Mouse (Mus musculus) brain, embryonic 14.5 days (tissue): ENCODE measurements around the gene Glis1.

ENCODE experiments used
- CTCF ChIP-seq: fragments of 200-500 bp; IDR thresholded peaks from 2 replicates; pipeline ENCODE4 v1.5.1; 2012; ENCODE audit warnings: inconsistent platforms, mild to moderate bottlenecking, moderate library complexity, borderline replicate concordance; ENCODE audit not compliant: insufficient read depth, insufficient read length; ENCODE audit errors: extremely low read depth
- POLR2A ChIP-seq: fragments of 200-500 bp; IDR thresholded peaks from 2 replicates; pipeline ENCODE4 v1.6.1; 2012; ENCODE audit warnings: mild to moderate bottlenecking, inconsistent platforms, borderline replicate concordance; ENCODE audit not compliant: poor library complexity, insufficient read depth, insufficient read length, severe bottlenecking; ENCODE audit errors: extremely low read depth

DNA sequence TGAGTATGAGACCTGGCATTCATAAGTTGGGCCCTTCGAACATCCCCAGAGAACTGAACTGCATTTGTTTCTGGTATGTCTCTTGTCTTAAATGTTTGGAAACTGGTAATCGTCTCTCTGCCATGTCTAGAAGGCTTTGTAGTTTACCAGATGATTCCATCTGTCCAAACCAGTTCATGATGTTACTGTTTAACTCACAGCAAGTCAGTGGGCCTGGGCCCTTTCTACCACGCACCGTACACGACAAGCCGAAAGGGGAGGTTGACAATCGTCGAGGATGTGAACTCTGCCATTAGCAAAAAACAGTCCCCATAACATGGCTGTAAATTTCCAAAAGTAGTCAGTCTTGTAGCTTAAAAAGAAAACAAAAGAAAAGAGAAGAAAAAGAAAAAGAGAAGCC is 4.3 kb downstream of the Glis1 start:
- TF ChIP-seq CTCF (no peak), POLR2A (no peak)
